10 mouse cellular contexts compared by ENCODE assay signal in genomic region chr13:23426335-23426734, GRCm38 (mm10). TPM values are rescaled to one million over a fixed set of nuclear protein-coding genes. Genes with fewer than 3 reads are reported as not detected.
DNase-seq lines count a peak whose midpoint lies in the region; ATAC-seq and TF ChIP-seq lines count a peak whose summit lies in the region.
"Had no signal": no experiment of that assay in that cellular context is flagged by ENCODE, and none has a peak within 500 bp of the region (broad histone marks: within the 10 kb centered on the region; RNA-seq: fewer than 3 reads in every experiment).

No protein-coding gene starts in this region.

- 7% methylated on average over 8 of the region's 8 CpGs for WGBS in heart, embryonic 10.5 days
- WGBS in stomach, embryonic 15.5 days: 21% methylated on average over 8 of the region's 8 CpGs
- 22% methylated on average over 8 of the region's 8 CpGs for WGBS in stomach, postnatal 0 days
- 11% methylated on average over 8 of the region's 8 CpGs for WGBS in embryonic facial prominence, embryonic 15.5 days

- no peak for TF ChIP-seq CTCF in stomach, postnatal 0 days (IDR thresholded peaks at IDR 0.05; ENCODE audit: low read depth)

- intact Hi-C loops in heart, postnatal 10 days (cut with DNase I): loop anchor here (5.0 to 10.0 kb wide), 2 partner anchors 258 to 1379 kb away; partner anchors contain the start of genes Hist1h2ac and Hist1h2bc

- no peak overlapping the region for H3K27ac ChIP-seq in heart, embryonic 10.5 days
- H3K27ac ChIP-seq in stomach, embryonic 15.5 days: no peak overlapping the region
- H3K27ac ChIP-seq in stomach, postnatal 0 days (replicated peaks): no peak overlapping the region
- H3K27ac ChIP-seq in embryonic facial prominence, embryonic 15.5 days (replicated peaks): no peak overlapping the region
- H3K27ac ChIP-seq: hindbrain, embryonic 15.5 days had no signal

- 0 out of 2 replicates have a peak overlapping the region, but pooled peaks have one; percentile 21 for H3K4me2 ChIP-seq in stomach, embryonic 15.5 days
- no peak overlapping the region for H3K4me2 ChIP-seq in stomach, postnatal 0 days (replicated peaks; ENCODE audit: low read depth)
- H3K4me2 ChIP-seq in embryonic facial prominence, embryonic 15.5 days (replicated peaks): 0 out of 2 replicates have a peak overlapping the region, but pooled peaks have one; percentile 31

- no peaks in the 10 kb centered on the region for H3K27me3 ChIP-seq in heart, embryonic 10.5 days (ENCODE audit: insufficient read depth, poor library complexity, severe bottlenecking)
- H3K27me3 ChIP-seq in stomach, embryonic 15.5 days (replicated peaks): no peaks in the 10 kb centered on the region
- H3K27me3 ChIP-seq in stomach, postnatal 0 days (ENCODE audit: control insufficient read depth, insufficient read depth, low read length): no peaks in the 10 kb centered on the region
- H3K27me3 ChIP-seq in embryonic facial prominence, embryonic 15.5 days: no peaks in the 10 kb centered on the region
- H3K27me3 ChIP-seq: hindbrain, embryonic 15.5 days; megakaryocyte, embryonic 14.5 days had no signal

- no peaks in the 10 kb centered on the region for H3K9me3 ChIP-seq in heart, embryonic 10.5 days
- H3K9me3 ChIP-seq in stomach, embryonic 15.5 days: no peaks in the 10 kb centered on the region
- H3K9me3 ChIP-seq in stomach, postnatal 0 days (ENCODE audit: control insufficient read depth, low read length): no peaks in the 10 kb centered on the region
- no peaks in the 10 kb centered on the region for H3K9me3 ChIP-seq in embryonic facial prominence, embryonic 15.5 days (replicated peaks)
- H3K9me3 ChIP-seq: hindbrain, embryonic 15.5 days; megakaryocyte, embryonic 14.5 days had no signal

- TF ChIP-seq EP300 in stomach, postnatal 0 days (optimal IDR thresholded peaks at IDR 0.05): no peak

- ATAC-seq in stomach, embryonic 15.5 days (ENCODE audit: insufficient read depth, low FRiP score, low read depth): no peak
- no peak for ATAC-seq in stomach, postnatal 0 days (ENCODE audit: low FRiP score, low TSS enrichment)
- ATAC-seq in embryonic facial prominence, embryonic 15.5 days (ENCODE audit: insufficient number of reproducible peaks, low FRiP score, low TSS enrichment, low read depth): no peak

- no peak for DNase-seq in heart, embryonic 10.5 days (ENCODE audit: low spot score)
- no peak for DNase-seq in heart, postnatal 10 days
- DNase-seq in stomach, postnatal 0 days (ENCODE audit: low spot score): no peak
- DNase-seq in gastrocnemius, adult 18-20 months (ENCODE audit: low spot score): no peak
- DNase-seq in ovary, adult 18-20 months (ENCODE audit: low spot score): no peak
- no peak for DNase-seq in gastrocnemius, postnatal 25 days

- H3K4me3 ChIP-seq in heart, embryonic 10.5 days: peak overlapping the region; percentile 94; the same call in 1 of the 2 replicates
- no peak overlapping the region for H3K4me3 ChIP-seq in stomach, embryonic 15.5 days (replicated peaks)
- H3K4me3 ChIP-seq in stomach, postnatal 0 days (ENCODE audit: low read depth, low read length): no peak overlapping the region
- H3K4me3 ChIP-seq in embryonic facial prominence, embryonic 15.5 days (replicated peaks): no peak overlapping the region

- H3K9ac ChIP-seq in stomach, embryonic 15.5 days: no peak overlapping the region
- no peak overlapping the region for H3K9ac ChIP-seq in stomach, postnatal 0 days (ENCODE audit: low read length)
- no peak overlapping the region for H3K9ac ChIP-seq in embryonic facial prominence, embryonic 15.5 days
- H3K9ac ChIP-seq: hindbrain, embryonic 15.5 days had no signal

- H3K4me1 ChIP-seq in heart, embryonic 10.5 days: peaks cover 10% of the 10 kb centered on the region; the same call in 1 of the 2 replicates
- peaks cover 12% of the 10 kb centered on the region for H3K4me1 ChIP-seq in stomach, embryonic 15.5 days
- H3K4me1 ChIP-seq in stomach, postnatal 0 days (replicated peaks; ENCODE audit: control insufficient read depth, insufficient read depth): no peaks in the 10 kb centered on the region
- H3K4me1 ChIP-seq in embryonic facial prominence, embryonic 15.5 days: peaks cover 26% of the 10 kb centered on the region

- peaks cover 12% of the 10 kb centered on the region for H3K36me3 ChIP-seq in heart, embryonic 10.5 days
- 0 out of 2 replicates have a peak, but pooled peaks cover 6% of the 10 kb centered on the region for H3K36me3 ChIP-seq in stomach, embryonic 15.5 days
- H3K36me3 ChIP-seq in stomach, postnatal 0 days (ENCODE audit: control insufficient read depth, insufficient read depth, low read length): peaks cover 4% of the 10 kb centered on the region
- peaks cover 12% of the 10 kb centered on the region for H3K36me3 ChIP-seq in embryonic facial prominence, embryonic 15.5 days

RNA-seq across cellular contexts. Expression of gene Abt1, which starts 2.7 kb away (rescaled TPM):
- 10.1 and 13.0 TPM in 2 replicates for polyA plus RNA-seq in heart, embryonic 10.5 days (2016; fragmentation: Nextera tagmentation; extraction: Ambion mirVana)
- 1 to 10 TPM; 5.3 to 5.6 TPM for total RNA-seq in heart, postnatal 10 days (2021)
- 10.7 and 11.9 TPM in 2 replicates for polyA plus RNA-seq in stomach, embryonic 15.5 days (2015; fragmentation: Nextera tagmentation; extraction: Ambion mirVana)
- 7.1 and 7.4 TPM in 2 replicates for polyA plus RNA-seq in stomach, postnatal 0 days (2015; fragmentation: Nextera tagmentation; extraction: Ambion mirVana)
- polyA plus RNA-seq in embryonic facial prominence, embryonic 15.5 days (2015; fragmentation: Nextera tagmentation; extraction: Ambion mirVana): 12.2 and 12.7 TPM in 2 replicates
- 1 to 10 TPM; 3.8 to 4.2 TPM for total RNA-seq in gastrocnemius, adult 18-20 months (2021)
- 1 to 10 TPM; 2.9 to 3.7 TPM for total RNA-seq in gastrocnemius, postnatal 25 days (2021)

RNA-seq across cellular contexts. Expression of gene Btn1a1, which starts 39.4 kb away (rescaled TPM):
- 0.04 and 0.96 TPM in 2 replicates for polyA plus RNA-seq in heart, embryonic 10.5 days (2016; fragmentation: Nextera tagmentation; extraction: Ambion mirVana)
- not detected for total RNA-seq in heart, postnatal 10 days (2021)
- polyA plus RNA-seq in stomach, embryonic 15.5 days (2015; fragmentation: Nextera tagmentation; extraction: Ambion mirVana): 0.09 and 0.22 TPM in 2 replicates
- polyA plus RNA-seq in stomach, postnatal 0 days (2015; fragmentation: Nextera tagmentation; extraction: Ambion mirVana): 0.05 TPM in 1 of 2 replicates, not detected in the other
- 0.04 TPM in 1 of 2 replicates, not detected in the other for polyA plus RNA-seq in embryonic facial prominence, embryonic 15.5 days (2015; fragmentation: Nextera tagmentation; extraction: Ambion mirVana)
- not detected for total RNA-seq in gastrocnemius, adult 18-20 months (2021)
- not detected for total RNA-seq in gastrocnemius, postnatal 25 days (2021)

RNA-seq across cellular contexts. Expression of gene Zfp322a, which starts 57.3 kb away (rescaled TPM):
- 39.0 and 42.2 TPM in 2 replicates for polyA plus RNA-seq in heart, embryonic 10.5 days (2016; fragmentation: Nextera tagmentation; extraction: Ambion mirVana)
- total RNA-seq in heart, postnatal 10 days (2021): 10 to 100 TPM; 18.9 to 21.7 TPM
- 40.9 and 42.0 TPM in 2 replicates for polyA plus RNA-seq in stomach, embryonic 15.5 days (2015; fragmentation: Nextera tagmentation; extraction: Ambion mirVana)
- polyA plus RNA-seq in stomach, postnatal 0 days (2015; fragmentation: Nextera tagmentation; extraction: Ambion mirVana): 18.1 and 18.9 TPM in 2 replicates
- 38.5 and 43.1 TPM in 2 replicates for polyA plus RNA-seq in embryonic facial prominence, embryonic 15.5 days (2015; fragmentation: Nextera tagmentation; extraction: Ambion mirVana)
- 10 to 100 TPM in 1 of 2 experiments, 1 to 10 TPM in 1; 9.9 to 11.7 TPM for total RNA-seq in gastrocnemius, adult 18-20 months (2021)
- total RNA-seq in gastrocnemius, postnatal 25 days (2021): 10 to 100 TPM in 1 of 2 experiments, 1 to 10 TPM in 1; 8.8 to 10.3 TPM
